Mouse (Mus musculus): ENCODE data around the gene Racgap1.

Racgap1 gene

GRCm38 (mm10) chr15:99619821-99620220, 31.6 kb downstream of the Racgap1 start:
- no peak for DNase-seq (ENCODE audit: low spot score in 2 of 2)

GRCm38 (mm10) chr15:99618595-99618994, 32.9 kb downstream of the Racgap1 start:
- DNase-seq (ENCODE audit: low spot score in 2 of 2), result no peak

- DNase-seq (ENCODE audit: low spot score in 2 of 2), result no peak
These were observed 36.2 kb downstream of the Racgap1 start for GRCm38 (mm10) chr15:99615246-99615645.

- DNase-seq (ENCODE audit: low spot score in 2 of 2), result no peak
These were observed 36.7 kb downstream of the Racgap1 start for GRCm38 (mm10) chr15:99614753-99615152.

GRCm38 (mm10) chr15:99614273-99614672, 37.2 kb downstream of the Racgap1 start:
- no peak for DNase-seq (ENCODE audit: low spot score in 2 of 2)

GRCm38 (mm10) chr15:99611563-99611962, 39.9 kb downstream of the Racgap1 start:
- no peak for DNase-seq (ENCODE audit: low spot score in 2 of 2)

- no peak for DNase-seq (ENCODE audit: low spot score in 2 of 2)
These were observed 42.9 kb downstream of the Racgap1 start for GRCm38 (mm10) chr15:99608382-99609125.

GRCm38 (mm10) chr15:99607388-99608113, 43.9 kb downstream of the Racgap1 start:
- DNase-seq (ENCODE audit: low spot score in 2 of 2), result no peak

- DNase-seq (ENCODE audit: low spot score in 2 of 2), result no peak
These were observed 44.9 kb downstream of the Racgap1 start for GRCm38 (mm10) chr15:99606515-99606914.

- DNase-seq (ENCODE audit: low spot score in 2 of 2), result no peak
These were observed 45.9 kb downstream of the Racgap1 start for GRCm38 (mm10) chr15:99605595-99605994.

GRCm38 (mm10) chr15:99603216-99603615, 48.2 kb downstream of the Racgap1 start:
- no peak for DNase-seq (ENCODE audit: low spot score in 2 of 2)

- DNase-seq (ENCODE audit: low spot score in 2 of 2), result no peak
These were observed 49.1 kb downstream of the Racgap1 start for GRCm38 (mm10) chr15:99602206-99602820.

GRCm38 (mm10) chr15:99601823-99602120, 49.7 kb downstream of the Racgap1 start:
- DNase-seq (ENCODE audit: low spot score in 2 of 2), result no peak

- no peak for DNase-seq (ENCODE audit: low spot score in 2 of 2)
These were observed 50.3 kb downstream of the Racgap1 start, which contains the start of gene Aqp6 for GRCm38 (mm10) chr15:99600986-99601822. Gene Aqp6 (plus strand): TSS chr15:99601400.

GRCm38 (mm10) chr15:99599245-99600070, 52.0 kb downstream of the Racgap1 start:
- no peak for DNase-seq (ENCODE audit: low spot score in 2 of 2)

GRCm38 (mm10) chr15:99597596-99597995, 53.9 kb downstream of the Racgap1 start:
- no peak for DNase-seq (ENCODE audit: low spot score in 2 of 2)

- no peak for DNase-seq (ENCODE audit: low spot score in 2 of 2)
These were observed 54.6 kb downstream of the Racgap1 start for GRCm38 (mm10) chr15:99596841-99597240.

- peak; percentile 81 for DNase-seq (ENCODE audit: low spot score in 2 of 2)
These were observed 55.3 kb downstream of the Racgap1 start for GRCm38 (mm10) chr15:99596056-99596687.

GRCm38 (mm10) chr15:99594951-99595350, 56.5 kb downstream of the Racgap1 start:
- no peak for DNase-seq (ENCODE audit: low spot score in 2 of 2)

GRCm38 (mm10) chr15:99592877-99593276, 58.6 kb downstream of the Racgap1 start:
- no peak for DNase-seq (ENCODE audit: low spot score in 2 of 2)

GRCm38 (mm10) chr15:99592177-99592576, 59.3 kb downstream of the Racgap1 start:
- DNase-seq (ENCODE audit: low spot score in 2 of 2), result no peak

Data from frontal cortex, postnatal 14 days (tissue).